Mouse (Mus musculus): ENCODE results near the gene Ptbp3. TPM values are rescaled to one million over a fixed set of nuclear protein-coding genes. Genes with fewer than 3 reads are reported as not detected.

The Ptbp3 gene
- total and polyA plus RNA-seq, 2 experiments = 24.1 to 52.6 TPM

GRCm38 (mm10) chr4:59422025-59422783 lies 127.0 kb downstream of the Ptbp3 start:
- no peaks in the 10 kb centered on the region for H3K36me3 ChIP-seq (ENCODE audit: control insufficient read depth, insufficient read depth, low read length)
- H3K4me1 ChIP-seq (ENCODE audit: control insufficient read depth, insufficient read depth, low read length) = peaks cover 3% of the 10 kb centered on the region; the same call in 1 of the 2 replicates
- H3K27ac ChIP-seq (replicated peaks; ENCODE audit: insufficient read depth, low read depth, low read length) = no peak overlapping the region
- no peaks in the 10 kb centered on the region for H3K27me3 ChIP-seq (ENCODE audit: control insufficient read depth, insufficient read depth, low read length)
- no peak overlapping the region for H3K9ac ChIP-seq (ENCODE audit: low read depth, low read length)
- TF ChIP-seq POLR2A (IDR thresholded peaks at IDR 0.05; ENCODE audit: extremely low read depth, insufficient read depth, low read length) (no peak), CTCF (IDR thresholded peaks at IDR 0.05; ENCODE audit: low read depth, low read length) (no peak)
- no peak for DNase-seq (ENCODE audit: extremely low read depth, low read depth, low spot score)
- H3K79me2 ChIP-seq (ENCODE audit: control insufficient read depth, insufficient read depth, low read length) = no peaks in the 10 kb centered on the region
- no peak overlapping the region for H3K4me3 ChIP-seq (ENCODE audit: insufficient read depth, low read depth, low read length)
- 69% methylated on average over 5 of the region's 5 CpGs for WGBS

Other genes starting within 250 kb of the Ptbp3 start
- 9.7 and 14.8 TPM in 2 replicates for gene Susd1, start 110.7 kb downstream of the Ptbp3 start, total RNA-seq (2014; rRNA removed)
- 5.4 and 5.5 TPM in 2 replicates for gene Susd1, start 110.7 kb downstream of the Ptbp3 start, polyA plus RNA-seq (2012; rRNA removed)
- 60.8 and 68.9 TPM in 2 replicates for gene Hsdl2, start 32.2 kb upstream of the Ptbp3 start, total RNA-seq (2014; rRNA removed)
- 25.8 and 31.7 TPM in 2 replicates for gene Hsdl2, start 32.2 kb upstream of the Ptbp3 start, polyA plus RNA-seq (2012; rRNA removed)
- 1.5 and 3.7 TPM in 2 replicates for gene E130308A19Rik, start 76.8 kb upstream of the Ptbp3 start, total RNA-seq (2014; rRNA removed)
- 2.3 and 2.6 TPM in 2 replicates for gene E130308A19Rik, start 76.8 kb upstream of the Ptbp3 start, polyA plus RNA-seq (2012; rRNA removed)